Mouse (Mus musculus) testis, adult 10 weeks (tissue): ENCODE data around the gene Peli1. TPM values are rescaled to one million over a fixed set of nuclear protein-coding genes. Genes with fewer than 3 reads are reported as not detected.

Experiments used
- polyA plus RNA-seq: library from polyadenylated mRNA; stranded (reverse); fragments of 350-450 nt; fragmentation: Illumina TruSeq; extraction: RNeasy Lipid Tissue Mini Kit (QIAGEN cat#74804); gene quantifications from one replicate; pipeline ENCODE4 v1.2.3, GENCODE M21; 2014; ENCODE audit warnings: low read depth, low replicate concordance

The Peli1 gene
- polyA plus RNA-seq = 17.9 TPM

DNA sequence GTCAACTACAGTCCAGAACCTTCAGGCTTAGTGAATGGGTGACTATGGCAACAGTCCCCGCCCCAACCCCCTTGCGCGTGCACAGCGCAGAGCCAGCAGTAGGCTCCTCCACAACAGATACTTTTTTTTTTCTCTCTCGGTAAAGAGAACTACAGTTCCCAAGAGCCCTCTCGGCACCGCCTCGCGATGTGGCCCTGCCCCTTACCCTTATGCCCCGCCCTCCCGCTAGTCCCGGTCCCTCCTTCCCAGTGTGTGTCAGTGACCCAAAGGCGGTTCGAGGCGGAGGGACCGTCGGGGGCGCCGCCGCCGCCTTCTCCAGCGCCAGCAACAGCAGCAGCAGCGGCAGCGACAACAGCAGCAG lies at the start of gene Peli1:
Gene Peli1, plus strand, starts transcription at position 225 of the 361 bp plus-strand sequence.

Other genes with a start within 250 kb of the Peli1 start
- gene Vps54, start 148.0 kb downstream of the Peli1 start, polyA plus RNA-seq = 36.9 TPM